Mouse (Mus musculus) megakaryocyte progenitor cell, adult 5-6 weeks (primary cell): Measurements from ENCODE around the gene Nepro. TPM values are rescaled to one million over a fixed set of nuclear protein-coding genes. Genes with fewer than 3 reads are reported as not detected.
A peak's percentile ranks its signal among the peaks of the same experiment; 100 is the strongest.

Experiments used
- ATAC-seq: replicated peaks from 2 replicates; pipeline ENCODE4 v1.8.0; 2016; ENCODE audit warnings: mild to moderate bottlenecking, moderate TSS enrichment, inconsistent platforms; ENCODE audit not compliant: poor library complexity
- total RNA-seq, 2 experiments: library from RNA; stranded (forward) in 1 of 2; stranded (reverse) in 1 of 2; fragments of 157-497, 149-512 nt in 1 of 2; fragments of 200-1000 nt in 1 of 2; gene quantifications; 2 replicates each; pipeline versions ENCODE4 v1.2.3 to v1.2.4; 2015 to 2017

The Nepro gene
- total RNA-seq, 2 experiments from 2014 or later, result 18.6 to 19.4 TPM

DNA sequence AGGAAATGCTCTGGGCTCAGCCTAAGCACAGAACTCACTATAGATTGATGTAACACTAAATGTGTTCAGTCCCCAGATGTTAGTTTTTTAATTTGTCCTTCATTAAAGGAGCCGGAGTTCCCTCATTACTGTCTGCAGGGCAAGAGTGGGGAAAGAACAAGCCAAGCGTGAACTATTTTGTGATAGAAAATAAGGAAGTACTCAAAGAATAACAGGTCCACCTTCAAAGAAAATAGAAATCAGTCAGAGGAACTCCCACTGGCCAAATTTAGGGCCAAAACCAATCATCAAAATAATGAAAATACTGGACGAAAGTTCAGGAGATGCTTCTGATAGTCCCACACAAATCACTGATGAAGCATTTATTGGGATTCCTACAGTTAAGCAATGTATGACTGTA, 22.9 kb upstream of the Nepro start:
- no peak for ATAC-seq

DNA sequence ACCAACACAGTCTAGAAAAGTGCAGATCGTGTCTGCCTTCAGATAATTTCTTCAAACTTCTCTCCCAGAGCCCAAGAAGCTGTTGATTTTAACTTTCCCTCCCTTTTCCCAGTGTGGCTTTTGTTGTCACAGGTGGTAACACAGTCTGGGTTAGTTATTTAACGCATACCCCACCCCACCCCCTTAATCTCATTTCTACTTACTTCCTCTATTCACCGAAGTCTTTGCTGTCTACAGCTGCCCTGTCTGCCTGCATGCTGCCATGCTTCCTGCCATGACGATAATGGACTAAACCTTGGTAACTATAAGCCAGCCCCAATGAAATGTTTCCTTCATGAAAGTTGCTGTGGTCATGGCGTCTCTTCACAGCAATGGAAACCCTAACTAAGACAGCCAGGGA, 21.8 kb upstream of the Nepro start:
- ATAC-seq, result peak; percentile 87

DNA sequence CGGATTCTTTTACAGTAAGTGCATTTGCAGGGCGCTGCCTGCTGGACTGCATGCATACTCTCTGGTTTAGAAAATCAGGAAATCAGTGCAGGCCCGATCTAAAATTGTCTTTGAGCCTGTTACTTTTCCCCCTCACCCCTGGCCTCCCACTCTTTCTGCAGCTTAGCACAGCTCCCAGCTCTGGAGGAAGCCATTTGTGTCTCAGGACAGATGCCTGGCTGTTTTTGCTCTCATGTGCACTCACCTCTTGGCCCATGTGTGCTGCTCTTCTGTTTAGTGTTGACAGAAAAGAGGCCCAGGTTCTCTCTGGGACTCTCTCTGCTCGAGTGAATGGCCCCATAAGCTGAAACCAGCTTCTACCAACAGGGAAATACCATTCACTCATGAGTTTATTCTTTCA, 20.6 kb upstream of the Nepro start:
- no peak for ATAC-seq

DNA sequence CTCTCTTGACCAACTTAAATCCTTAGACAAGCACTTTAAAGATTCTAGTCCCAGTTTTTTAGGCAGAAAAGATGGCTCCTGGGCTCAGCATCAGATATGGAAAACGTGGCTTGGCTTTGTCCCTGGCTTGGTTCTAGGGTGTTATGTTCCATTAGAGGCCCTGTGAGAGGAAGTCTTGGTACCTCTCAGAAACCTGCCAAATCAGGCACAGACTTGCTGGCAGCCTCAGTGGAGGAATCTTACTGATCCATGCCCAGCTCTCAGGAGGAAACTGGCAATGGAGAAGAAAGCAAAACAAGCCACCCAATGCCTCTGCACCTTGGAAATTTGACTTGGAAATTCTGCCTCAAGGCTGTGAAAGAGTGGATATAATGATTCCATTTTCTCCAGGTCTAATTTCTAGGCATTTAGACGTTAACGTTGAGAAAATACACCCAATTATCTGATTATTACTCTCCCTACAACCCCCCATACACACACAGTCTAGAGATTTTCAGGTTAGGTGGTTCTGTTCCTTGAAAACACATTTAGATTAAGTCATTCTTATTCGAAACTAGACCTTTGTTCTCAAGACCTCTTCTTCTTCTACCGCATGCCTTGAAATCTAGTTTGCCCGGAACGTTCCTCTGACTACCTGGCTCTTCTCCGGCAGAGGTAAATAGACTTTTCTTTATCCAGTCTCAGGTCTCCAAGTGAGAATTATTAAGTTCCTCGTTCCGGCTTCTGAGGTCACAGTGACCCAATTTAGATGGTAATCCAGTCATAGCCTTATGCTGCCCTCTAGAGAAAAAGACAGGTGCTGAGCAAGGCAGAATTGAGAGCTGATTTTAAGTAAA, 7.6 kb upstream of the Nepro start:
- peak; percentile 86 for ATAC-seq

GRCm38 (mm10) chr16:44717141-44717634, 6.9 kb upstream of the Nepro start:
- ATAC-seq, result no peak

- no peak for ATAC-seq
Measured at GRCm38 (mm10) chr16:44717838-44718237, 6.3 kb upstream of the Nepro start.

GRCm38 (mm10) chr16:44719349-44719748, 4.8 kb upstream of the Nepro start:
- ATAC-seq, result no peak

DNA sequence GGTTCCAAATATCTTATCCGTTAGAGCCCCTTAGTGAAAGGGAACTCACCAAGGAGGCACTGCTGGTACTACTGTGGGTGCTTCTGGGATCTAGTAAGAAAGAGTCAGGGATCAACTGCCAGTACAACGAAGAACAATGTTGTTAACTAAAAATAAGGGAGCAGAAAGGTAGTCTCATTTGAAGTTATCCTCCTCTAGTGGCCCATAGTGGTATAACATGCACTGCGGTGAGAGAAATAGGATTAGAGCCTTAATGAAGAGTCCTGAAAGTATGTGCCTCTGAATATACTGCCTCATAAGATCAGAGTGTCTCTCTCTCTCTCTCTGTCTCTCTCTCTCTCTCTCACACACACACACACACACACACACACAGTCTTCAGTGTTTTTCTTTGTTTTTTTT, 3.6 kb upstream of the Nepro start:
- 0 out of 2 replicates have a peak, but pooled peaks have one; percentile 23 for ATAC-seq

GRCm38 (mm10) chr16:44722666-44723065, 1.4 kb upstream of the Nepro start:
- no peak for ATAC-seq

GRCm38 (mm10) chr16:44724847-44725246, 746 bp downstream of the Nepro start:
- no peak for ATAC-seq

DNA sequence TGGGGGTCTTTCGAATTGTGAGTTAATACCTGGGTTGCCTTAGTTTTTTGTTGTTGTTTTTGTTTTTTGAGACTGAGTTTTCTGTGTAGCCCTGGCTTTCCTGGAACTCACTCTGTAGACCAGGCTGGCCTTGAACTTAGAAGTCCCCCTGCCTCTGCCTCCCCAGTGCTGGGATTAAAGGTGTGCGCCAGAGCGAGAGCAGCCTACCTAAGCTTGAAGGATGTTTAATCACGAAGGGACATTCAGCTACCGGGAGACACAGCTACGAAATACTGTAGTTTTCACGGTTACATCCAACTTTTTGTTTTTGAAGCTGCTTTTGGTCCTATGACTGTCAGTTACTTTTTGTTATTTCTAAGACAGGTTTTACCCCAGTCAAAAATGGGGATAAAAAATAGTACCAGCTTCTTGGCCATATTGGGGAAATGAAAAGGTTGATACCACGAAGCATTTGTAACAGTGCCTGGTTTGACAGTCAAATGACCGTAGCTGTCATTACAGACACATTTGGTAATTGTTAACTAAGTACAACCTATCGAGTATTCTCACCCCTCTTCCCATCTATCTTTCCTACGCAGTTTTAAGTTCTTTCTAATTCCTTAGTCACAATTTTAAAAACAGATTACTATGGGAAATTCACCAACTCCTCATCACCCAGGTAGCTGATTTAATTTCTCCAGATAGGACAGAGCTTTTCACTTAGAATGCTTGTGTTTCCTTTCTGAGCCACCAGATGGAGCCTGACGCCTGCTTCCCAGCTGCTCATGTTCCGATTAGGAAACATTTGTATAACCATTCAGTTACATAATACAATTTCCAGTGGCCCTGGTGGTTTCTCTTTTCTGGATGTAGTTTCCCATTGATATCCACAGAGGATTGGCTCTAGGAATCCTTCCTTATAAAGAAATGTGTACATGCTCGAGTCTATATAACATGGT, 1.5 kb downstream of the Nepro start:
- peak; percentile 74 for ATAC-seq

DNA sequence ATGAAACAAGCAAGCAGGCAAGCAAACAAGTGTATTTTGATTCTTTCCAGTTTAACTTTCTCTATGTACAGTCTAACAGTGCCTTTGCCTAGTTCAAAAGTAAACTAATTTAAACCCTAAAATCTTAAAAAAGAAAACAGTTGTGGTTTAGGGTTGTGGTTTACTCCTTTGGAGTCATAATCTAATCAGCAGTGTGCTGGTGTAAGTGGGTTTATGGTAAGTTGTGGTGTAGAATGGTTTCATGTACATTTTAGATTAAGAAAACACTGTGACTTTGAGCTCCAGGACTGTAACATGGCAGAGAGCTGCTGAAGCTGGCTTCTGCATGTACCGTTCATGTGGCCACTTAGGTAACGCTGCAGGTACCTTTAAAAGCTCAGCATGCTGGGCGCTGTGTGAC, 3.4 kb downstream of the Nepro start:
- ATAC-seq, result peak; percentile 40

DNA sequence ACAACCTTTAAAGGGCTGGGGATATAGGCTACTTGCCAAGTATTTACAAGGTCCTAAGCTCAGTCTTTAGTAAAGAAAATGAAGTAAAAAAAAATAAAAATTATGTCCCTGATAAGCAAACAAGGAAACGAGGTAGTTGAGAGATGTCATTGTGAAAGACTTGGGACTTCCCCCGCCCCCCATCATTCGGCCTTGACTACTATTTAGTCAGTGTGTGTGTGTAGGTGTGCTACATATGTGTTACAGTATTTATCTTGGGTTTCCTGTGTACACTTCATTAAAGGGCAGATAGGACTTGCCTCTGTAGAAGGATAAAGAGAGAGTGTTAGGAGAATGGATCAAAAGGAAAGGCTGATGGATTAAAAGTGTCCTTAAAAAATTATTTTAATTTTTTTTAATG, 10.0 kb downstream of the Nepro start:
- ATAC-seq, result no peak

DNA sequence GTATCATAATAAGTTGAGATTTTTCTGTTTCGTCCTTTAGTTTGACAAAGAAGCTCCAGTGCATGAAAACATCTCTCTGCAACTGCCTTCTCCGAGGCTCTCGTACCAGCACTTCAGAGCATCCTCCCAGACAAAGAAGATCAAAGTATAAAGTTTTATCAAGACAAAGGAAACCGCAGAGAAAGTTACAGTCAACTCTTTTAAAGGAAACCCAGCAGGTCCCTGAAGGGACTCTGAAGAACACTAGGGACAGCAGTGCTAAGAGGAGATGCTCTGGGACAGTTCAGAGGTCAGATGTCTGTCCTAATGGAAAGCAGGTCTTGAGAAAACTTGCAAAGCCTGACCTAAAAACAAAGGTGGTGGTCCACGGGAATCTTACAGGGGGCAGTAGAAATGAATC, 11.6 kb downstream of the Nepro start:
- no peak for ATAC-seq

DNA sequence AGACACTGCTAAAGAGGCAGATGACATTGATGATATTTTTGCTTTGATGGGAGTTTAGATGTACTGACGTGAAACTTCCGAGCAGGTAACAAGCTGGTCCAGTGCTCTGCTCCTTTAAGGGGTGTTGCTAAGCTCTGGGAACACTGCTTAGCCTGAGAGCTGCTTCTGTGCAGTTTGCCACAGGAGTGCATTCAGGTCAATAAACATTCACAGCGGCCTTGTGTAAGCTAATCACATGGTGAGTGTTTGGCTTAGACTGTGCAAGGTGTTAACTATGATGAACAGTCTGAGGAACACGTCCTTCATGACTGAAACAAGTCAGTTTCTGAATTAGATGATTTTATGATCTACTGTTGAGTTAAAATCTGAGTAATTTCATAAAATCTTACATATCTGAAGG, 12.0 kb downstream of the Nepro start:
- no peak for ATAC-seq

DNA sequence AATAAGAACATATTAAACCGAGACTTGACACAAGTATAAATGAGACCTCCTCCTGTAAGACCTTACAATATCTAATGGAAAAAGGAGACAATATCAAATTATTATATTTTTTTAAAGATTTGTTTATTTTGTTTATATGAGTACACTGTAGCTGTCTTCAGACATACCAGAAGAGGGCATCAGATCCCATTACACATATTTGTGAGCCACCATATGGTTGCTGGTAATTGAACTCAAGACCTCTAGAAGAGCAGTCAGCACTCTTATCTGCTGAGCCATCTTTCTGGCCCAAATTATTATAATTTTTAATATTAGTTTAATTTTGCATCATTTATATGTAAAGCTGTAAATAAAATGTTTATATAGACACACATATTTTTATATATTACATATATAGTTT, 18.7 kb downstream of the Nepro start:
- ATAC-seq, result no peak

- peak; percentile 14 for ATAC-seq
Measured at GRCm38 (mm10) chr16:44745471-44745865, 21.4 kb downstream of the Nepro start.

DNA sequence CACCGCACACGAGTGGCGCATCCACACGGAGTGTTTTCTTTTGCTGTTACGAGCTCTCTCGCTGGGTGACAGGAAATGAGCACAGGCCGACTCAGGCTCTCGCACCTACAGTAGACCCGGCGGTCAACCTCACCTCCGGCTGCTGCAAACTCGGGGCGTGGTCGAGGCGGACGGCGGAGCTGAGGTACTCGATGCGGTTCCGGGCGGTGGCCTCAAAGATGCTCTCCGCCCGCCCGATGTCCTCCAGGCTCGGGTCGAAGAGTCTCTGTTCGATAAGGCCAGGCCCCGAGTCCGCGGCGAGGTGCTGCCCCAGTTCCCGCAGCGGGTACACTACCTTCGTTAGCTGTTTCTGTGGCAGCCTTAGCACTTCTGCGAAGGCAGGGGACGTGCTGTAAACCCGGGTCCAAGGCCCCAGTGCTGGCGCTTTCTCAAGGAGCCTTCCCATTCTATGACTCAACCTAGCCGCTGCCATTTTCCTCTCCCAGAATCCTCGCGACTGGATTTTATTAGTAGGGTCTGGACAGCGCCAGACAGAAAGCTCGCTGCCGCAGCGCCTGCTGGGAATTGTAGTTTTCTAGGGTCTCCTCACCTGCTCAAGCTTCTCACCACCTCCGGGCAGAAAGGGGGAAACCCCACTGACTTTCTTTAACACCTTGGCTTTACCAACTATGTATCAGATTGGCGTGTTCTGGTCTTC, 21.9 kb downstream of the Nepro start, which contains the start of gene Gtpbp8:
Gene Gtpbp8, minus strand, starts transcription at position 498 of the 697 bp plus-strand sequence.
- peak; percentile 91 for ATAC-seq

DNA sequence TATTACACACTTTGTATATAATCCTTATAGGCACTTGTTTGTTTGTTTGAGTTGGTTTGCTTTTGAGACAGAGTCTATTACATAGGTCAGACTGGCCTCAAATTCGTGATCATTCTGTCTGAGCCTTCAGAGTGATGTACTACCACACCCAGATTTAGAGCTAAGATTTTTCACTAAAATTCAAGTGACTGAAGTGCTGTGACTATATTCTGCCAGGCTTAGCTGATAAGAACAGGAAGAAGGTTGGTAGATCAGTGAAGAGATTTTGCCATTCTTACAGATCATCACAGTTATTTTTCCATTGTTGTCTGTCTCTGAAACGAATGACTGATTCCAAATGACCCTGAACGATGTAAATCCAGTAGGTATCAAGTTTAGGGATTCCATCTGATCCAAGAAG, 23.9 kb downstream of the Nepro start:
- ATAC-seq, result no peak

DNA sequence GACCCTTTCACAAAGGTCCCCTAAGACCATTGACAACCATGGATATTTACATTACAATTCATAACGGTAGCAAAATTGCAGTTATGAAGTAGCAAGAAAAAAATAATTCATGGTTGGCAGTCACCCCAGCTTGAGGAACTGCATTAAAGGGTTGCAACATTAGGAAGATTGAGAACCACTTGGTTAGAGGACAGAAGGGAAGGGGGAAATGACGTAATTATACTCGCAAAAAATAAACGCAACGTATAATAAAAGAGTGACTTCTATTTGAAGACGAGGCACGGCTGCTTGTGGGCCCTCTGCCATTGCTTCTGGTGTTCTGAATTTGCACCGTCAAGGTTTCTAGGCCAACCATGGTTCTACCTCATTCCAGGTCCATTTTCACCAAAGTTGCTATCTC, 33.6 kb downstream of the Nepro start:
- ATAC-seq, result peak; percentile 64

GRCm38 (mm10) chr16:44761811-44762210, 37.7 kb downstream of the Nepro start:
- peak; percentile 39; the same call in 1 of the 2 replicates for ATAC-seq
